Mouse (Mus musculus): ENCODE measurements around the gene Sergef. TPM values are rescaled to one million over a fixed set of nuclear protein-coding genes. Genes with fewer than 3 reads are reported as not detected.
A peak's percentile ranks its signal among the peaks of the same experiment; 100 is the strongest.

Sergef gene
- polyA plus RNA-seq, 1 experiment, result 3.5 TPM

- Histone ChIP-seq H3K4me1 (ENCODE audit: control insufficient read depth, insufficient read depth, insufficient read length, low read length) (no peaks in the 10 kb centered on the region), H3K27ac (replicated peaks; ENCODE audit: low read depth, low read length) (no peak overlapping the region), H3K4me3 (ENCODE audit: insufficient read depth, low read depth, low read length) (peak overlapping the region; percentile 71)
Measured at GRCm38 (mm10) chr7:46640062-46640461, 455 bp upstream of the Sergef start.

GRCm38 (mm10) chr7:46638889-46639691, 517 bp downstream of the Sergef start:
- H3K27ac ChIP-seq (replicated peaks; ENCODE audit: low read depth, low read length), result no peak overlapping the region
- no peaks in the 10 kb centered on the region for H3K4me1 ChIP-seq (ENCODE audit: control insufficient read depth, insufficient read depth, insufficient read length, low read length)
- peak overlapping the region; percentile 71 for H3K4me3 ChIP-seq (ENCODE audit: insufficient read depth, low read depth, low read length)

GRCm38 (mm10) chr7:46628375-46628975, 11.1 kb downstream of the Sergef start:
- H3K27ac ChIP-seq (replicated peaks; ENCODE audit: low read depth, low read length), result no peak overlapping the region
- H3K4me1 ChIP-seq (ENCODE audit: control insufficient read depth, insufficient read depth, insufficient read length, low read length), result no peaks in the 10 kb centered on the region
- H3K4me3 ChIP-seq (ENCODE audit: insufficient read depth, low read depth, low read length), result no peak overlapping the region

- Histone ChIP-seq H3K27ac (replicated peaks; ENCODE audit: low read depth, low read length) (no peak overlapping the region), H3K4me1 (ENCODE audit: control insufficient read depth, insufficient read depth, insufficient read length, low read length) (no peaks in the 10 kb centered on the region), H3K4me3 (ENCODE audit: insufficient read depth, low read depth, low read length) (no peak overlapping the region)
Measured at GRCm38 (mm10) chr7:46623979-46624378, 15.6 kb downstream of the Sergef start.

- 0 out of 2 replicates have a peak, but pooled peaks cover 2% of the 10 kb centered on the region for H3K4me1 ChIP-seq (ENCODE audit: control insufficient read depth, insufficient read depth, insufficient read length, low read length)
- H3K4me3 ChIP-seq (ENCODE audit: insufficient read depth, low read depth, low read length), result no peak overlapping the region
Measured at GRCm38 (mm10) chr7:46618416-46619110, 21.0 kb downstream of the Sergef start.

GRCm38 (mm10) chr7:46616429-46617005, 23.1 kb downstream of the Sergef start:
- Histone ChIP-seq H3K4me1 (ENCODE audit: control insufficient read depth, insufficient read depth, insufficient read length, low read length) (0 out of 2 replicates have a peak, but pooled peaks cover 2% of the 10 kb centered on the region), H3K27ac (replicated peaks; ENCODE audit: low read depth, low read length) (0 out of 2 replicates have a peak overlapping the region, but pooled peaks have one; percentile 5), H3K4me3 (ENCODE audit: insufficient read depth, low read depth, low read length) (no peak overlapping the region)

More at GRCm38 (mm10) chr7:46618416-46619110, 21.0 kb downstream of the Sergef start:
- H3K27ac ChIP-seq (replicated peaks; ENCODE audit: low read depth, low read length), result no peak overlapping the region

- Histone ChIP-seq H3K27ac (replicated peaks; ENCODE audit: low read depth, low read length) (peak overlapping the region; percentile 68), H3K4me1 (ENCODE audit: control insufficient read depth, insufficient read depth, insufficient read length, low read length) (0 out of 2 replicates have a peak, but pooled peaks cover 2% of the 10 kb centered on the region), H3K4me3 (ENCODE audit: insufficient read depth, low read depth, low read length) (no peak overlapping the region)
Measured at GRCm38 (mm10) chr7:46615256-46615977, 24.2 kb downstream of the Sergef start.

- no peak overlapping the region for H3K27ac ChIP-seq (replicated peaks; ENCODE audit: low read depth, low read length)
- 0 out of 2 replicates have a peak, but pooled peaks cover 2% of the 10 kb centered on the region for H3K4me1 ChIP-seq (ENCODE audit: control insufficient read depth, insufficient read depth, insufficient read length, low read length)
- H3K4me3 ChIP-seq (ENCODE audit: insufficient read depth, low read depth, low read length), result no peak overlapping the region
Measured at GRCm38 (mm10) chr7:46614263-46614662, 25.3 kb downstream of the Sergef start.

- Histone ChIP-seq H3K27ac (replicated peaks; ENCODE audit: low read depth, low read length) (no peak overlapping the region), H3K4me1 (ENCODE audit: control insufficient read depth, insufficient read depth, insufficient read length, low read length) (0 out of 2 replicates have a peak, but pooled peaks cover 2% of the 10 kb centered on the region), H3K4me3 (ENCODE audit: insufficient read depth, low read depth, low read length) (no peak overlapping the region)
Measured at GRCm38 (mm10) chr7:46613091-46613490, 26.5 kb downstream of the Sergef start.

GRCm38 (mm10) chr7:46612421-46612937, 27.1 kb downstream of the Sergef start:
- Histone ChIP-seq H3K4me1 (ENCODE audit: control insufficient read depth, insufficient read depth, insufficient read length, low read length) (0 out of 2 replicates have a peak, but pooled peaks cover 2% of the 10 kb centered on the region), H3K27ac (replicated peaks; ENCODE audit: low read depth, low read length) (no peak overlapping the region), H3K4me3 (ENCODE audit: insufficient read depth, low read depth, low read length) (no peak overlapping the region)

GRCm38 (mm10) chr7:46611970-46612369, 27.6 kb downstream of the Sergef start:
- H3K27ac ChIP-seq (replicated peaks; ENCODE audit: low read depth, low read length), result no peak overlapping the region

GRCm38 (mm10) chr7:46609317-46609716, 30.3 kb downstream of the Sergef start:
- no peak overlapping the region for H3K4me3 ChIP-seq (ENCODE audit: insufficient read depth, low read depth, low read length)

More at GRCm38 (mm10) chr7:46611970-46612369, 27.6 kb downstream of the Sergef start:
- Histone ChIP-seq H3K4me3 (ENCODE audit: insufficient read depth, low read depth, low read length) (no peak overlapping the region), H3K4me1 (ENCODE audit: control insufficient read depth, insufficient read depth, insufficient read length, low read length) (0 out of 2 replicates have a peak, but pooled peaks cover 2% of the 10 kb centered on the region)

GRCm38 (mm10) chr7:46607428-46608055, 32.1 kb downstream of the Sergef start:
- Histone ChIP-seq H3K27ac (replicated peaks; ENCODE audit: low read depth, low read length) (no peak overlapping the region), H3K4me3 (ENCODE audit: insufficient read depth, low read depth, low read length) (no peak overlapping the region), H3K4me1 (ENCODE audit: control insufficient read depth, insufficient read depth, insufficient read length, low read length) (no peaks in the 10 kb centered on the region)

More at GRCm38 (mm10) chr7:46609317-46609716, 30.3 kb downstream of the Sergef start:
- Histone ChIP-seq H3K4me1 (ENCODE audit: control insufficient read depth, insufficient read depth, insufficient read length, low read length) (no peaks in the 10 kb centered on the region), H3K27ac (replicated peaks; ENCODE audit: low read depth, low read length) (no peak overlapping the region)

GRCm38 (mm10) chr7:46607031-46607426, 32.6 kb downstream of the Sergef start:
- Histone ChIP-seq H3K4me3 (ENCODE audit: insufficient read depth, low read depth, low read length) (no peak overlapping the region), H3K4me1 (ENCODE audit: control insufficient read depth, insufficient read depth, insufficient read length, low read length) (no peaks in the 10 kb centered on the region), H3K27ac (replicated peaks; ENCODE audit: low read depth, low read length) (no peak overlapping the region)

All from brown adipose tissue, adult 24 weeks (tissue).